Mouse (Mus musculus): ENCODE data around the gene Utrn. TPM values are rescaled to one million over a fixed set of nuclear protein-coding genes. Genes with fewer than 3 reads are reported as not detected.

Gene Utrn
- polyA plus RNA-seq, 2 experiments = 34.1 to 76.0 TPM

GRCm38 (mm10) chr10:12852416-12853195, 16.6 kb downstream of the Utrn start:
- Histone ChIP-seq H3K36me3 (ENCODE audit: control insufficient read depth, insufficient read depth, low read length) (no peaks in the 10 kb centered on the region), H3K4me2 (replicated peaks; ENCODE audit: low read depth, low read length, severe bottlenecking) (no peak overlapping the region)
- no peak for DNase-seq (ENCODE audit: low spot score)

GRCm38 (mm10) chr10:12850781-12851471, 18.2 kb downstream of the Utrn start:
- 0 out of 2 replicates have a peak, but pooled peaks cover 3% of the 10 kb centered on the region for H3K9me3 ChIP-seq (ENCODE audit: control insufficient read depth, low read length)
- TF ChIP-seq POLR2A (IDR thresholded peaks at IDR 0.05; ENCODE audit: borderline replicate concordance, extremely low read depth, insufficient read depth, insufficient read length) = no peak
- H3K4me3 ChIP-seq (replicated peaks; ENCODE audit: low read length) = no peak overlapping the region

More at GRCm38 (mm10) chr10:12852416-12853195, 16.6 kb downstream of the Utrn start:
- no peak overlapping the region for H3K27ac ChIP-seq (replicated peaks; ENCODE audit: low read depth, low read length)
- H3K27me3 ChIP-seq (ENCODE audit: control insufficient read depth, insufficient read depth, low read length) = no peaks in the 10 kb centered on the region
- 82% methylated on average over 15 of the region's 15 CpGs for WGBS
- H3K4me3 ChIP-seq (replicated peaks; ENCODE audit: low read length) = no peak overlapping the region
- H3K9ac ChIP-seq (ENCODE audit: low read depth, low read length, severe bottlenecking) = no peak overlapping the region
- no peaks in the 10 kb centered on the region; the same call in 1 of the 2 replicates for H3K4me1 ChIP-seq (ENCODE audit: control insufficient read depth, insufficient read depth, low read length)
- no peak for ATAC-seq (ENCODE audit: low FRiP score, low read depth)
- 0 out of 2 replicates have a peak, but pooled peaks cover 3% of the 10 kb centered on the region for H3K9me3 ChIP-seq (ENCODE audit: control insufficient read depth, low read length)
- TF ChIP-seq POLR2A (IDR thresholded peaks at IDR 0.05; ENCODE audit: borderline replicate concordance, extremely low read depth, insufficient read depth, insufficient read length) = no peak

GRCm38 (mm10) chr10:12848322-12849108, 20.6 kb downstream of the Utrn start:
- DNase-seq (ENCODE audit: low spot score) (peak; percentile 27), ATAC-seq (ENCODE audit: low FRiP score, low read depth) (peak; percentile 45; the same call in 1 of the 2 replicates)
- no peak overlapping the region for H3K9ac ChIP-seq (ENCODE audit: low read depth, low read length, severe bottlenecking)
- 36% methylated on average over 10 of the region's 10 CpGs for WGBS
- 0 out of 2 replicates have a peak, but pooled peaks cover 3% of the 10 kb centered on the region for H3K9me3 ChIP-seq (ENCODE audit: control insufficient read depth, low read length)
- TF ChIP-seq POLR2A (IDR thresholded peaks at IDR 0.05; ENCODE audit: borderline replicate concordance, extremely low read depth, insufficient read depth, insufficient read length) = no peak
- H3K36me3 ChIP-seq (ENCODE audit: control insufficient read depth, insufficient read depth, low read length) = no peaks in the 10 kb centered on the region
- H3K4me1 ChIP-seq (ENCODE audit: control insufficient read depth, insufficient read depth, low read length) = no peaks in the 10 kb centered on the region; the same call in 1 of the 2 replicates
- H3K4me2 ChIP-seq (replicated peaks; ENCODE audit: low read depth, low read length, severe bottlenecking) = no peak overlapping the region
- H3K27me3 ChIP-seq (ENCODE audit: control insufficient read depth, insufficient read depth, low read length) = no peaks in the 10 kb centered on the region
- no peak overlapping the region for H3K27ac ChIP-seq (replicated peaks; ENCODE audit: low read depth, low read length)
- no peak overlapping the region for H3K4me3 ChIP-seq (replicated peaks; ENCODE audit: low read length)

More at GRCm38 (mm10) chr10:12850781-12851471, 18.2 kb downstream of the Utrn start:
- ATAC-seq (ENCODE audit: low FRiP score, low read depth) (no peak), DNase-seq (ENCODE audit: low spot score) (no peak)
- WGBS = 83% methylated on average over 7 of the region's 7 CpGs
- Histone ChIP-seq H3K27ac (replicated peaks; ENCODE audit: low read depth, low read length) (no peak overlapping the region), H3K27me3 (ENCODE audit: control insufficient read depth, insufficient read depth, low read length) (no peaks in the 10 kb centered on the region), H3K36me3 (ENCODE audit: control insufficient read depth, insufficient read depth, low read length) (no peaks in the 10 kb centered on the region), H3K4me1 (ENCODE audit: control insufficient read depth, insufficient read depth, low read length) (no peaks in the 10 kb centered on the region; the same call in 1 of the 2 replicates), H3K9ac (ENCODE audit: low read depth, low read length, severe bottlenecking) (no peak overlapping the region), H3K4me2 (replicated peaks; ENCODE audit: low read depth, low read length, severe bottlenecking) (no peak overlapping the region)

- no peak overlapping the region for H3K4me3 ChIP-seq (replicated peaks; ENCODE audit: low read length)
- ATAC-seq (ENCODE audit: low FRiP score, low read depth) = no peak
- no peak for DNase-seq (ENCODE audit: low spot score)
- H3K9me3 ChIP-seq (ENCODE audit: control insufficient read depth, low read length) = no peaks in the 10 kb centered on the region
- H3K9ac ChIP-seq (ENCODE audit: low read depth, low read length, severe bottlenecking) = no peak overlapping the region
- H3K4me1 ChIP-seq (ENCODE audit: control insufficient read depth, insufficient read depth, low read length) = no peaks in the 10 kb centered on the region
- 77% methylated on average over 4 of the region's 4 CpGs for WGBS
- no peaks in the 10 kb centered on the region for H3K27me3 ChIP-seq (ENCODE audit: control insufficient read depth, insufficient read depth, low read length)
- H3K4me2 ChIP-seq (replicated peaks; ENCODE audit: low read depth, low read length, severe bottlenecking) = no peak overlapping the region
- no peak overlapping the region for H3K27ac ChIP-seq (replicated peaks; ENCODE audit: low read depth, low read length)
- TF ChIP-seq POLR2A (IDR thresholded peaks at IDR 0.05; ENCODE audit: borderline replicate concordance, extremely low read depth, insufficient read depth, insufficient read length) = no peak
- no peaks in the 10 kb centered on the region for H3K36me3 ChIP-seq (ENCODE audit: control insufficient read depth, insufficient read depth, low read length)
Observed at GRCm38 (mm10) chr10:12842543-12842942, 26.6 kb downstream of the Utrn start.

GRCm38 (mm10) chr10:12841497-12841896, 27.7 kb downstream of the Utrn start:
- ATAC-seq (ENCODE audit: low FRiP score, low read depth) (no peak), DNase-seq (ENCODE audit: low spot score) (no peak)
- H3K27me3 ChIP-seq (ENCODE audit: control insufficient read depth, insufficient read depth, low read length) = no peaks in the 10 kb centered on the region
- no peaks in the 10 kb centered on the region for H3K9me3 ChIP-seq (ENCODE audit: control insufficient read depth, low read length)
- no peak for TF ChIP-seq POLR2A (IDR thresholded peaks at IDR 0.05; ENCODE audit: borderline replicate concordance, extremely low read depth, insufficient read depth, insufficient read length)
- H3K4me1 ChIP-seq (ENCODE audit: control insufficient read depth, insufficient read depth, low read length) = no peaks in the 10 kb centered on the region
- no peak overlapping the region for H3K4me2 ChIP-seq (replicated peaks; ENCODE audit: low read depth, low read length, severe bottlenecking)
- H3K27ac ChIP-seq (replicated peaks; ENCODE audit: low read depth, low read length) = no peak overlapping the region
- no peak overlapping the region for H3K4me3 ChIP-seq (replicated peaks; ENCODE audit: low read length)
- no peaks in the 10 kb centered on the region for H3K36me3 ChIP-seq (ENCODE audit: control insufficient read depth, insufficient read depth, low read length)
- WGBS = 71% methylated on average over 5 of the region's 5 CpGs
- H3K9ac ChIP-seq (ENCODE audit: low read depth, low read length, severe bottlenecking) = no peak overlapping the region

Data from limb, embryonic 14.5 days (tissue).